Mouse (Mus musculus): ENCODE data around the gene Minar1. TPM values are rescaled to one million over a fixed set of nuclear protein-coding genes. Genes with fewer than 3 reads are reported as not detected.

The Minar1 gene
- polyA plus RNA-seq, 2 experiments from 2014 or later, result 0.12 TPM; not detected in 1

Other genes starting within 250 kb of the Minar1 start
- gene Tmed3, start 81.9 kb upstream of the Minar1 start, polyA plus RNA-seq (2017; shearing (Covaris generic)), result 10 to 100 TPM; 65.9 to 76.1 TPM
- not detected for gene Ankrd34c, start 115.3 kb upstream of the Minar1 start, polyA plus RNA-seq (2017; shearing (Covaris generic))